Mouse (Mus musculus) heart, postnatal 36 days (tissue): ENCODE data around the gene Cuedc2. TPM values are rescaled to one million over a fixed set of nuclear protein-coding genes. Genes with fewer than 3 reads are reported as not detected.

Experiments
- DNase-seq, 2 experiments: peaks; one replicate each; pipeline ENCODE4 v3.0.0; 2021 to 2022
- intact Hi-C: fragments of 180-260 bp; cut with DNase I; formaldehyde crosslinking; loops from one replicate; pipeline ENCODE4 v1.15.1; 2025
- total RNA-seq, 2 experiments: library from RNA; stranded (reverse); gene quantifications; 2 replicates each; pipeline ENCODE4 v1.2.3; 2021

Gene Cuedc2
- total RNA-seq, 2 experiments from 2014 or later: 87.2 to 94.6 TPM

GRCm38 (mm10) chr19:46308706-46309435 is 29.6 kb downstream of the Cuedc2 start:
- intact Hi-C loops: loop anchor here (1.0 to 10.0 kb wide), 2 partner anchors 136 to 174 kb away; no protein-coding TSS in a partner anchor
- peak; percentile 83 to 91 for DNase-seq

- intact Hi-C loops: loop anchor here (10.0 kb wide), 1 partner anchor 136 kb away; no protein-coding TSS in a partner anchor
- DNase-seq: no peak
Observed at GRCm38 (mm10) chr19:46308303-46308702, 30.2 kb downstream of the Cuedc2 start.

DNA sequence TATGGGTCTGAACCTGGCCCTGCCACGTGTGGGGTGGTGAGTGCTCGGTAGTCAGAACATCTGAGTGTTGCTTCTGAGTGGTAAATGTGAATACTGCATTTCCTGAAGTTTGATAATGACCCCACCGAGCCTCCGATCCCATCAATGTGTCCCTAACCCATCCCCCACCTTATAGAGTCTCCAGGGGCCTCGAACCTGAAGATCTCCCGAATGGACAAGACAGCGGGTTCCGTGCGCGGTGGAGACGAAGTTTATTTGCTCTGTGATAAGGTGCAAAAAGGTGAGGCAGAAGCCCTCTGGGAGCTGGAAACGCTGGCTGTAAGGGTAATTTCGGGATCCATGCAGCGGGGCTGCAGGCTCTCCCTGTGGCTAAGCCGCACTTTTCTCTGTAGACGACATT is 30.7 kb downstream of the Cuedc2 start:
- intact Hi-C loops: loop anchor here (10.0 kb wide), 1 partner anchor 137 kb away; no protein-coding TSS in a partner anchor
- DNase-seq: no peak

DNA sequence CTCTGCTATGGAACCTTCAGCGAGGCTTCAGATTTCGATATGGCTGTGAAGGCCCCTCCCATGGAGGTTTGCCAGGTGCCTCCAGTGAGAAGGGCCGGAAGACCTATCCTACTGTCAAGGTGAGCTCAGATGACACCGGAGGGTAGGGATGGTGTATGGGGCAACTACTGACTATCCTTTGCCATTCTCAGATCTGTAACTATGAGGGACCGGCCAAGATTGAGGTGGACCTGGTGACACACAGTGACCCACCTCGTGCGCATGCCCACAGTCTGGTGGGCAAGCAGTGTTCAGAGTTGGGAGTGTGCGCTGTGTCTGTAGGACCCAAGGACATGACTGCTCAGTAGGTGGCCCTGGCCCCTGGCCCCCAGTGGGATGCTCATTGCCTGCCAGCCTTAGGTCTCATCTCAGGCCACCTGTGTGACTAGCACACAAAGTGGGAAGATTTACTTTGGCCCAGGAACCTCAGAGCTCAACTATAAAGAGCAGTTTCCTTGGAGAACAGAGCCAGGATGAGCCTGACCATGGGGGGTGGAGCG is 31.7 kb downstream of the Cuedc2 start:
- DNase-seq: no peak
- intact Hi-C loops: loop anchor here (10.0 kb wide), 1 partner anchor 138 kb away; no protein-coding TSS in a partner anchor

- DNase-seq: no peak
Observed at GRCm38 (mm10) chr19:46306268-46306610, 32.3 kb downstream of the Cuedc2 start.

DNA sequence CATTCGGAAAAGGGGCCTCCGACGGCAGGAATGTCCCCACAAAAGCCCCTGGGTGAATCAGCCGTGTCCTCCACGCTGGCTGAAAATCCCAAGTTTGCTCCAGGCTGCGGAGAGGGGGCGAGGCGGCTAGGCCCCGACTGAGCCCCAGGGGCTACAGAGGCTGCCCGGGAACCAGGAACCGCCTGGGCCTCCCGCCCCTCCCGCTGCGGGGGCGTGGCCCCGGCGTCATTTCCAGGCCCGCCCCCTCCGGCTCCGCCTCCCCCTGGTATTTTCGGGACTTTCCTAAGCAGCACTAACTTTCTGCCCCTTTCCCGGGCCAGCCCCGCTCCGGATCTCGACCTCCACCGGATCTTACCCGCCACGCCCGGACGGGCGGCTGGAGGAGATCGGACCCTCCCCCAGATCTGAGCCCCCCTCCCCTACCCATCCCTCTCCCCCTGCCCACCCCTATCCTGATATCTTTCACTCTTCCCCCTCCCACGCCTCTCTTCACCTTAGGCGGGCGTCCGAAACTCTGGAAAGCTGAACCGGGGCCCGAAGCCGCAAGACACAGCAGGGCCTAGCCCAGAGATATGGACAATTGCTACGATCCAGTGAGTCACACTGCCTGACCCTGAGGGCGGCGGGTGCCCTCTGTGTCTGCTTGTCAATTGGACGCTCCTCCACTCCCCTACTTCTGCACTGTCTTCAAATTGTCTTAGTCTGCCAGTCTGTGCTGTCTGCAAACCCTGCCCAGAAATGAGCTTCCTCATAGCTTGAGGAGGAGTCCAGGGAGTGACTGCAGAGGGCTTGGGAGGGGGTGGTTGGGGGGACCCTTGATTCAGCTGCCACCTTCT is 32.9 kb downstream of the Cuedc2 start:
- intact Hi-C loops: loop anchor here (2.0 to 10.0 kb wide), 2 partner anchors 63 to 139 kb away; no protein-coding TSS in a partner anchor
- DNase-seq: peak; percentile 92

More at GRCm38 (mm10) chr19:46306268-46306610, 32.3 kb downstream of the Cuedc2 start:
- intact Hi-C loops: loop anchor here (10.0 kb wide), 1 partner anchor 139 kb away; no protein-coding TSS in a partner anchor

DNA sequence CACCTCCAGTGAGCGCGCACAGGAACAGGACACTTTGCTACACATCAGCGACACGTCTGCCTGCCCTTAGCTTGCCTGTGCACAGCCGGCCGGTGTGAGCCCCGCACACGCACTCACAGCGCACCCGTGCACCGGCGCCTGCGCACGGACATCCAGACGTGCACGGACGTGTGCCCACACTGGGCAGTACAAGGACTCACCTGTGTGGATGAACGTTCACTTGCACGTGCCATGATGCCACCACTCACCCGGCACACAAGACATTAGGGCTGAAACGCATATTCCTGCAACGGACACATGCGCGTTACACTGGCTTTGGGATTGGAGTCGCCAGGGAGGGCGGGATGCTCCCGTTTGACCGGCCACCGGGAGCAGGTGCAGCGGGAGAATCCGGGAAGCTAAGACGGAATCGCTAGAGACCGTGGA is 33.6 kb downstream of the Cuedc2 start:
- no peak for DNase-seq
- intact Hi-C loops: loop anchor here (1.0 to 10.0 kb wide), 3 partner anchors 23 to 140 kb away; partner anchors contain the start of gene Fbxl15

GRCm38 (mm10) chr19:46304216-46304841 is 34.2 kb downstream of the Cuedc2 start, which contains the start of gene Nfkb2:
Gene Nfkb2, plus strand, starts transcription at chr19:46304320.
- peak; percentile 93 to 96 for DNase-seq
- intact Hi-C loops: loop anchor here (1.0 to 10.0 kb wide), 3 partner anchors 24 to 140 kb away; partner anchors contain the start of gene Fbxl15

GRCm38 (mm10) chr19:46303251-46304215 is 35.0 kb downstream of the Cuedc2 start:
- intact Hi-C loops: loop anchor here (1.0 to 10.0 kb wide), 3 partner anchors 25 to 141 kb away; partner anchors contain the start of gene Fbxl15
- DNase-seq: no peak

DNA sequence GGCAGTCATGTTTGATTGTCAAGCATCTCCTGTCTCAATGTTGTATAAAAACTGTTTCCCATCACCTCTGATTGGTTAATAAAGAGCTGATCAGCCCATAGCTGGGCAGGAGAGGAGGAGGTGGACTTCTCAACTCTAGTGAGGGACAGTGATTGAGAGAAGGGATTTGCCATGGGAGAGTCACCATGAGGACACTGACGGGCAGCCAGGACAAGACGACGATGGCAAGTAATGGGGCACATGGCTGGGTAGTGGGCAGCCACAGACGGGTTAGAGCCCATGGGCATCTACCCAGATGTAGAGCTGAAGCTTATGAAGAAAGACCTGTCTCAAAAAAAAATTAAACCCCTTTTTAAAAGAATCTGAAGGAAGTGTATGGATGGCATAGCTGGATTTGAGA is 36.0 kb downstream of the Cuedc2 start:
- intact Hi-C loops: loop anchor here (10.0 kb wide), 1 partner anchor 142 kb away; no protein-coding TSS in a partner anchor
- DNase-seq: no peak

DNA sequence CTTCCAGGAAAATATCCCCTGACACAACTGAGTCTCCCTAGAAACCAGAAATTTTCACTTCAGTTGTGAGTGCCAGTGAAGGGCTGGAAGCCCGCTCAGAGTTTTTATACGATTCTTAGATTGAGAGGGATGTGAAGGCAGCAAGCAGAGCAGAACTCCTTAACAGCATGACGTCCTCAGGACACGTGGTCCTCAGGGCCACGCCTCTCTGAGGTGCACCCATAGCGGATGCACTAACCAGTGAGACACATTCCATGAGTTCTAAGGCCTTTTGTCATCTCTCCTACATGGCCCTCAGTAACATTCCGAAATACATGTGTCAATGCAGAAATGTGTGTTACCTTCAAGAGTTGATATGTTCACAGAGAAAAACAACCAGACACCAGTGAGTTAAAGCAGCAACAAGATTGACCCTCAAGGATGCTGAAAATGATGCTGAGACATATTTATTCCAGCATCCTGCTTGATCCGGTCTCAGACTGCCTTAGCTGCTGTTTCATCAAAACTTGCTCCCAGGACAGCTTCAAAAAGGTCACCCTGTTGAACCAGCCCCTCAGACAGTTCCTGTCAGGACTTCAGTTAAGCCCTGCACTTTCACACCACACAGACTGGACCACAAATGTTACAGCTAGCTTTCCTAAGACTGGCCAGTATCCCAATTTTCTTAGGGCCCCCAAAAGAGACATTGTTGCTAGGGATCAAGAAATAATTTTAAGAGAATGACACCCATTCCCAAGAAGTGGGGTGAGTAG is 38.0 kb downstream of the Cuedc2 start:
- intact Hi-C loops: loop anchor here (10.0 kb wide), 1 partner anchor 144 kb away; no protein-coding TSS in a partner anchor
- no peak for DNase-seq

- intact Hi-C loops: no loop called here
- no peak for DNase-seq
Observed at GRCm38 (mm10) chr19:46296938-46297337, 41.6 kb downstream of the Cuedc2 start.

- DNase-seq: no peak
- intact Hi-C loops: no loop called here
Observed at GRCm38 (mm10) chr19:46290535-46291105, 47.9 kb downstream of the Cuedc2 start.

DNA sequence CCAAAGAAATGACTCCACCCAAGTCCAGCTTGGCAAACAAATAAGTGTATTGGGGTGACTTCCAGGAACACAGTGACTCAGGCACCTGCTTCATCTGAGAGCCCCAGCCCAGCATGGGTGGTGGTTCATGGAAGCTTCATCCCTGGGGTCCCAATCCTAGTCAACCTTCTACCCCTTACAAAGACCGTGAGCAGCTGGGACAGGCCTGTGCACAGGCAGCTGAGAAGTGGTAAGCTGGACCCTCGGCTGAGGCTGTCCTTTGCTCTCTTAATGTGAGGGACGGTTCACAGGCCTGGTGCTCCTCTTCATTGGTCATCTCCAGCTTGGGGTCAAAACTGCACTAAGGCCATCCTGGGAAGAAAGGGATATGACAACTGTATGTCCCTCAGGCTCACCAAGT is 50.9 kb downstream of the Cuedc2 start:
- DNase-seq: no peak
- intact Hi-C loops: no loop called here

- DNase-seq: no peak
- intact Hi-C loops: no loop called here
Observed at GRCm38 (mm10) chr19:46286926-46287325, 51.6 kb downstream of the Cuedc2 start.

DNA sequence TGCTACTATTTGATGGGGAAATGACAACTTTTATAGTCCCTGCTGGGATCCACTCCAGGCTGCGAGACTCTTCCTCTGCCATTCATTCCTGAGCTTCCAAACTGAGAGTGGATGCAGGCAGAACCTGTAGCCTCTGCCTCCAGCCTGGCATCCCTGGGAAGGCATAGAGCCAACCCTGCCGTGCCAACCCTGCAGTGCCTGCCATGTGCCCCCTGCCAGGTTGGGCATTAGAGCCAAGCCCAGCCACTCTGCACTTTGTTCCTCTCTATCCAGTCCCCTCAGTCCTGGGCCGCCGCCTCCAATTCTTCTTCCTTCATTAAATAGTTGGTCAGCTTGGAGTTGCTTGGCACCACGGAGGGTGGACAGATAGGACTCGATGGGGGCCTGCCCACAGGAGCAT is 52.5 kb downstream of the Cuedc2 start:
- peak in 1 of 2 experiments; percentile 22 for DNase-seq
- intact Hi-C loops: no loop called here

- no peak for DNase-seq
- intact Hi-C loops: no loop called here
Observed at GRCm38 (mm10) chr19:46285631-46286030, 52.9 kb downstream of the Cuedc2 start.

GRCm38 (mm10) chr19:46284686-46285085 is 53.8 kb downstream of the Cuedc2 start:
- no peak for DNase-seq
- intact Hi-C loops: no loop called here
